Mouse (Mus musculus): ENCODE measurements at regions not wholly inside any gene's neighbourhood (a gene's known extent, or its start where the extent isn't known, plus 50 kb on each side); places are given as distances from the start of the nearest gene placed in this dataset.

DNA sequence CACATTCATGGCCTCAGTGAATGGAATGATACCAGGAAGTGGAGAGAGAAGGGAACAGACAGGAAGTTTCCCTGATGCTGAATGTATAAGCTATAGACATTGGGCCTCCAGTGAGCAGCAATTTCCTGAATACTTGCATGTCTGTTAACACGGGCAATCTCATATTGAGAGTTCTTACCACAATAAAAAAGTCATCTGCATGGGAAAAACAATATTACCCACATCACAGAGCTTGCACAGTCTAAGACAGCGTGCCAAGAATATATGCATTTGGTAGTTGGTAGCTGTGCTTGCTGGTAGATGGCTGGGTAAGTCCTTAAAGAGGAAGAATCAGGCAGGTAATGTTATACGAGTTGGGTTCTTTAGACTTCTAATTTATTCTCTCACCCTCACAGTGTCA, 144.7 kb upstream of the Id2 start:
- Histone ChIP-seq H3K4me1 (ENCODE audit: control insufficient read depth in 2 of 2, insufficient read depth in 2 of 2, low read length in 2 of 2, poor library complexity in 1 of 2) (no peaks in the 10 kb centered on the region), H3K27ac (ENCODE audit: insufficient read depth, low read depth, low read length, poor library complexity, severe bottlenecking) (no peak overlapping the region), H3K9ac (ENCODE audit: insufficient read depth, low read depth, low read length, poor library complexity, severe bottlenecking) (no peak overlapping the region), H3K4me3 (ENCODE audit: insufficient read depth in 1 of 2, low read depth in 1 of 2, low read length in 2 of 2, poor library complexity in 1 of 2, severe bottlenecking in 1 of 2) (no peak overlapping the region), H3K9me3 (ENCODE audit: control insufficient read depth, insufficient read depth, low read depth, low read length) (no peaks in the 10 kb centered on the region), H3K36me3 (ENCODE audit: control insufficient read depth, insufficient read depth, low read length, poor library complexity, severe bottlenecking) (no peaks in the 10 kb centered on the region)
- in situ Hi-C loops (cut with MboI; ENCODE audit: low sequenced_read_pairs in 2 of 2, unreplicated experiment in 2 of 2) = no loop called here
- TF ChIP-seq CHD2 (IDR thresholded peaks at IDR 0.05; ENCODE audit: low read depth, low read length) (no peak), ZNF384 (IDR thresholded peaks at IDR 0.05; ENCODE audit: low read depth, low read length) (no peak), MAFK (IDR thresholded peaks at IDR 0.05; ENCODE audit: insufficient read depth, low read depth, low read length) (no peak), ZC3H11A (IDR thresholded peaks at IDR 0.05; ENCODE audit: borderline replicate concordance, low read depth, low read length) (no peak), HCFC1 (IDR thresholded peaks at IDR 0.05; ENCODE audit: borderline replicate concordance, insufficient read depth, low read length) (no peak)
- DNase-seq (ENCODE audit: low read depth, low spot score) = no peak

DNA sequence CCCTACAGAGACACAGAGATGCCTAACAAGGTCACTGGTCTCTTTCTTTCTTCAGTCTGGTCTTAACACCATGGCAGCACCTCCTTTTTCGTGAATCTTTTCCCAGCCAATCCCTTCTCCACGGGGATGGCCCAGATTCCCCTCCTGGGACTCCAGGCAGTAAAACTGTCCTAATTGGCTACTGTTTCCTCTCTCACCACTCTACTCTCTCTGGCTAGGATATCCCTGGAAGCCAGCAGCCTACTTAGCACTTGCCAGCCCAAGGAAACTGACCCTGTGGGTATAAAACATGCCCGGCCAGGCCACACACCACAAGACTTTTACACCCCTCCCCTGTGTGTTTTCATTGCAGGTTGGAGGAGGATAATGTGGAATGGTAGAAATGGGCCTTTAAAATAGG, 143.9 kb upstream of the Id2 start:
- H3K27ac ChIP-seq (ENCODE audit: insufficient read depth, low read depth, low read length, poor library complexity, severe bottlenecking) = no peak overlapping the region
- no peak overlapping the region for H3K9ac ChIP-seq (ENCODE audit: insufficient read depth, low read depth, low read length, poor library complexity, severe bottlenecking)
- no peak for TF ChIP-seq ZNF384 (IDR thresholded peaks at IDR 0.05; ENCODE audit: low read depth, low read length)
- no peaks in the 10 kb centered on the region for H3K4me1 ChIP-seq (ENCODE audit: control insufficient read depth in 2 of 2, insufficient read depth in 2 of 2, low read length in 2 of 2, poor library complexity in 1 of 2)
- in situ Hi-C loops (cut with MboI; ENCODE audit: low sequenced_read_pairs in 2 of 2, unreplicated experiment in 2 of 2) = no loop called here
- no peaks in the 10 kb centered on the region for H3K36me3 ChIP-seq (ENCODE audit: control insufficient read depth, insufficient read depth, low read length, poor library complexity, severe bottlenecking)
- DNase-seq (ENCODE audit: low read depth, low spot score) = no peak
- no peak overlapping the region for H3K4me3 ChIP-seq (ENCODE audit: insufficient read depth in 1 of 2, low read depth in 1 of 2, low read length in 2 of 2, poor library complexity in 1 of 2, severe bottlenecking in 1 of 2)
- H3K9me3 ChIP-seq (ENCODE audit: control insufficient read depth, insufficient read depth, low read depth, low read length) = no peaks in the 10 kb centered on the region

DNA sequence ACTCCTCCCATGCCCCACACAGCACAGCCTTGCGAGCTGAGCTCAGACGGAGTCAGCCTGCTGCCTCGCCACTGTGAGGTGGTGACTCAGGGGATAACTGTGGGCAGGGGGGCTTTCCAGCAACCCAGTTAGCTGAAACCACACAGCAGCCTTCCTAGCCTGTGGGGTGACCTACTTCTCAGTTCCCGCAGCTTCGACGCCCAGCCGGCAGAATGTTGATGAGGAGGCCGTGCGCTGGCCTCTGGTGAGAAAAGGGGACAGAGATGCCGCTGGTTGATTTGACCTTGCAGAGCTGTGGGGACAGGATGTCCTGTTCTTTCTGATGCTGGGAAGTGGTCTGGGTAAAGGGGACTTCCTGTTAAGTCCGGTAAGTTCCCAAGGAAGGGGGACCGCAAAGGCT, 143.2 kb upstream of the Id2 start:
- H3K9me3 ChIP-seq (ENCODE audit: control insufficient read depth, insufficient read depth, low read depth, low read length) = no peaks in the 10 kb centered on the region
- no peak overlapping the region for H3K27ac ChIP-seq (ENCODE audit: insufficient read depth, low read depth, low read length, poor library complexity, severe bottlenecking)
- DNase-seq (ENCODE audit: low read depth, low spot score) = no peak
- no peak overlapping the region for H3K9ac ChIP-seq (ENCODE audit: insufficient read depth, low read depth, low read length, poor library complexity, severe bottlenecking)
- no peaks in the 10 kb centered on the region for H3K4me1 ChIP-seq (ENCODE audit: control insufficient read depth in 2 of 2, insufficient read depth in 2 of 2, low read length in 2 of 2, poor library complexity in 1 of 2)
- H3K4me3 ChIP-seq (ENCODE audit: insufficient read depth in 1 of 2, low read depth in 1 of 2, low read length in 2 of 2, poor library complexity in 1 of 2, severe bottlenecking in 1 of 2) = no peak overlapping the region
- no peaks in the 10 kb centered on the region for H3K36me3 ChIP-seq (ENCODE audit: control insufficient read depth, insufficient read depth, low read length, poor library complexity, severe bottlenecking)
- in situ Hi-C loops (cut with MboI; ENCODE audit: low sequenced_read_pairs in 2 of 2, unreplicated experiment in 2 of 2) = no loop called here
- no peak for TF ChIP-seq CHD2 (IDR thresholded peaks at IDR 0.05; ENCODE audit: low read depth, low read length)
- TF ChIP-seq MAFK (IDR thresholded peaks at IDR 0.05; ENCODE audit: insufficient read depth, low read depth, low read length) = no peak
- no peak for TF ChIP-seq ZNF384 (IDR thresholded peaks at IDR 0.05; ENCODE audit: low read depth, low read length)
- TF ChIP-seq ZC3H11A (IDR thresholded peaks at IDR 0.05; ENCODE audit: borderline replicate concordance, low read depth, low read length) = no peak
- TF ChIP-seq HCFC1 (IDR thresholded peaks at IDR 0.05; ENCODE audit: borderline replicate concordance, insufficient read depth, low read length) = no peak

DNA sequence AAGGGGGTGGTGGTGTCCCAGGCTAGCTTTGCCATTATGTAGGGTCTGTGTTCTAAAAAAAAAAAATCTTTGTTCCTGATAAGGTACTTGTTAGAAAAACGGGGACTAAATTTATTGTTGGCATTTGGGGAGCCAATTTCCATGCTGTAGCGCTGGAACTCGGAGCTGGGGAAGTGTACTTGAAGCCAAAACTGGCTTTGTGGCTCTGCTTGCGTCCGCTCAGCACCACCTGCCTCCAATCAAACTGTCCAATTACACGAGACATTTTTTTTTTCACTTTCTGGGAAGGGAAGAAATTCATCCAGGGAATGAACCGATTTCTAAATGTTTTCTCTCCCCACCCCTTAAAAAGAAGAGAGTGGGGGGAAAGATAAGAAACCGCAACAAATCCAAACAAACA, 138.1 kb upstream of the Id2 start:
- Histone ChIP-seq H3K4me1 (ENCODE audit: control insufficient read depth in 2 of 2, insufficient read depth in 2 of 2, low read length in 2 of 2, poor library complexity in 1 of 2) (no peaks in the 10 kb centered on the region), H3K36me3 (ENCODE audit: control insufficient read depth, insufficient read depth, low read length, poor library complexity, severe bottlenecking) (no peaks in the 10 kb centered on the region), H3K27ac (ENCODE audit: insufficient read depth, low read depth, low read length, poor library complexity, severe bottlenecking) (no peak overlapping the region), H3K4me3 (ENCODE audit: insufficient read depth in 1 of 2, low read depth in 1 of 2, low read length in 2 of 2, poor library complexity in 1 of 2, severe bottlenecking in 1 of 2) (no peak overlapping the region), H3K9me3 (ENCODE audit: control insufficient read depth, insufficient read depth, low read depth, low read length) (no peaks in the 10 kb centered on the region), H3K9ac (ENCODE audit: insufficient read depth, low read depth, low read length, poor library complexity, severe bottlenecking) (no peak overlapping the region)
- in situ Hi-C loops (cut with MboI; ENCODE audit: low sequenced_read_pairs in 2 of 2, unreplicated experiment in 2 of 2) = no loop called here
- no peak for TF ChIP-seq CHD2 (IDR thresholded peaks at IDR 0.05; ENCODE audit: low read depth, low read length)
- no peak for TF ChIP-seq HCFC1 (IDR thresholded peaks at IDR 0.05; ENCODE audit: borderline replicate concordance, insufficient read depth, low read length)
- no peak for TF ChIP-seq ZNF384 (IDR thresholded peaks at IDR 0.05; ENCODE audit: low read depth, low read length)
- no peak for TF ChIP-seq ZC3H11A (IDR thresholded peaks at IDR 0.05; ENCODE audit: borderline replicate concordance, low read depth, low read length)
- no peak for TF ChIP-seq MAFK (IDR thresholded peaks at IDR 0.05; ENCODE audit: insufficient read depth, low read depth, low read length)
- DNase-seq (ENCODE audit: low read depth, low spot score) = no peak

DNA sequence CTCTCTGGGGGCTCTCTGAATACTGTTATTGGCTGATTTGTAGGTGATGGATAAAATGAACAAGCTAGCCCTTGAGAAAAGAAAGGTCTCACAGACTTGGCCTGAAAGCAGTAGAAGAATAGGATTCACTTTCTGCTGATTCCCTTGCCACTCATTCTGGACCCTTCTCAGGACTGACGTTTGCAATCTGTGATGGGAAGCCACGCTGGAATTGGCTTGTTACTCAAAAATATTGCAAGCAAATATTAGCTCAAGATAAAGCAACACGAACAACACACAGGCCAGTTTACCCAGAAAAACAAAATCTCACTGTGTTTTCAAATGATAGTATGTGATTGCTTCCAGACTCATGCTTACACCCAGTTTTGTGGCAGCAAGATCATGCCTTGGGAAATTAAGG, 137.7 kb upstream of the Id2 start:
- Histone ChIP-seq H3K4me1 (ENCODE audit: control insufficient read depth in 2 of 2, insufficient read depth in 2 of 2, low read length in 2 of 2, poor library complexity in 1 of 2) (no peaks in the 10 kb centered on the region), H3K4me3 (ENCODE audit: insufficient read depth in 1 of 2, low read depth in 1 of 2, low read length in 2 of 2, poor library complexity in 1 of 2, severe bottlenecking in 1 of 2) (no peak overlapping the region), H3K27ac (ENCODE audit: insufficient read depth, low read depth, low read length, poor library complexity, severe bottlenecking) (no peak overlapping the region), H3K9me3 (ENCODE audit: control insufficient read depth, insufficient read depth, low read depth, low read length) (no peaks in the 10 kb centered on the region), H3K36me3 (ENCODE audit: control insufficient read depth, insufficient read depth, low read length, poor library complexity, severe bottlenecking) (no peaks in the 10 kb centered on the region), H3K9ac (ENCODE audit: insufficient read depth, low read depth, low read length, poor library complexity, severe bottlenecking) (no peak overlapping the region)
- in situ Hi-C loops (cut with MboI; ENCODE audit: low sequenced_read_pairs in 2 of 2, unreplicated experiment in 2 of 2) = no loop called here
- no peak for DNase-seq (ENCODE audit: low read depth, low spot score)
- no peak for TF ChIP-seq ZNF384 (IDR thresholded peaks at IDR 0.05; ENCODE audit: low read depth, low read length)
- TF ChIP-seq CHD2 (IDR thresholded peaks at IDR 0.05; ENCODE audit: low read depth, low read length) = no peak
- no peak for TF ChIP-seq ZC3H11A (IDR thresholded peaks at IDR 0.05; ENCODE audit: borderline replicate concordance, low read depth, low read length)
- TF ChIP-seq HCFC1 (IDR thresholded peaks at IDR 0.05; ENCODE audit: borderline replicate concordance, insufficient read depth, low read length) = no peak
- TF ChIP-seq MAFK (IDR thresholded peaks at IDR 0.05; ENCODE audit: insufficient read depth, low read depth, low read length) = no peak
